Mouse (Mus musculus) G1E (cell line): Measurements from ENCODE around the gene Sesn2.

Experiments used
- CTCF ChIP-seq: IDR thresholded peaks from 2 replicates; pipeline ENCODE4 v1.5.1; 2012; ENCODE audit warnings: low read depth, low read length, inconsistent platforms, mixed read lengths
- GATA1 ChIP-seq: IDR thresholded peaks from 2 replicates; pipeline ENCODE4 v1.6.1; 2012; ENCODE audit warnings: borderline replicate concordance, low read length, inconsistent platforms, mixed read lengths
- GATA2 ChIP-seq: IDR thresholded peaks from 2 replicates; pipeline ENCODE4 v1.6.1; 2012; ENCODE audit warnings: low read depth, low read length, inconsistent platforms, borderline replicate concordance
- POLR2AphosphoS5 ChIP-seq: IDR thresholded peaks from 2 replicates; pipeline ENCODE4 v1.6.1; 2012; ENCODE audit warnings: low read depth, low read length, inconsistent platforms; ENCODE audit not compliant: insufficient replicate concordance
- TAL1 ChIP-seq: conservative IDR thresholded peaks from 2 replicates; pipeline ENCODE4 v1.6.1; 2012; ENCODE audit warnings: low read depth, low read length, inconsistent platforms, mixed read lengths

GRCm38 (mm10) chr4:132514555-132515135, 4.3 kb upstream of the Sesn2 start:
- TF ChIP-seq TAL1, result no peak
- TF ChIP-seq CTCF, result peak; percentile 54; the same call in 1 of the 2 replicates
- no peak for TF ChIP-seq GATA1
- no peak for TF ChIP-seq POLR2AphosphoS5
- TF ChIP-seq GATA2, result no peak
